Mouse (Mus musculus) cerebellum, postnatal 25 days (tissue): ENCODE measurements around the gene Scimp.
"Not testable (repeated sequence)": the region's sequence is repeated elsewhere in the genome, so short reads cannot be mapped to it uniquely, and the experiment has no call there.

Experiments
- DNase-seq, 2 experiments: peaks; one replicate each; pipeline ENCODE4 v3.0.0; 2021; ENCODE audit warnings: mixed read lengths in 2 of 2

Scimp gene

DNA sequence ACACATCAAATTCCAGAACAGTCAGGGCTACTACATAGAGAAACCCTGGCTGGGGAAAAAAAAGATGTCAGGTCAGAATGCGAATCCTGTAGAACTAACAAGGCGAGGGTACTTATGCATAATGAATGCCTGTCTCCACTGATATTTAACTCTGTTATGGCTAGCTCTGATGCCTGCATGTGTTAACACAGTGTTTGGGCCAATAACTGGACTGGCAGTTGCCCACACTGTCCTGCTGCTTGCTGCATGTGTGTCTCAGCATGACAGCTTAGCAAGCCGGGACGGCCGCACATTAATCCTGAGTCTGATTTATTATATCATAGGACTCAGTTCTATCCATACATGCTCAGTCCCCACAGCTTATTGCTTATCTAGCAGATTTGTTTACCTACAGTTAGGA lies 1.3 kb downstream of the Scimp start:
- DNase-seq, result peak in 1 of 2 experiments; percentile 7

GRCm38 (mm10) chr11:70809011-70809410 lies 3.4 kb downstream of the Scimp start:
- DNase-seq, result no peak

DNA sequence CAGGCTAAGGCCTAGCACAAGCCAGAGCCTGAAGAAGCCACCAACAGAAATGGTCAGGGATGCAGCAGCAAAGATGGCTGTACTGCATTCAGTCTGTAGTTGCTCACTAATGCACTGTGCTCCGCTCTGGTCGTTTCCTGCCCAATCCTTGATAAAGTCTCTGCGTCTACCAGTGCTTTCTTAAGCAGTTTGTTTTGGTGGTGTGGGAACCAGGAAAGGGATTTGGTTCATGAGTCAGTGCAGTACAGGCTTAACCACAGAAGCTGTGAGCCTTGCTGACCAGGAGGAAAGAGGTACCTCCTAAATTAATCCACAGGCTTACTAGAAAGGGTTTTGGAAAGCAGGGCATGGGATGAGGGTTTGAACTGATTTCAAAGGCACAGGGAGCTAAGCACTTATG lies 4.3 kb downstream of the Scimp start:
- DNase-seq, result no peak

DNA sequence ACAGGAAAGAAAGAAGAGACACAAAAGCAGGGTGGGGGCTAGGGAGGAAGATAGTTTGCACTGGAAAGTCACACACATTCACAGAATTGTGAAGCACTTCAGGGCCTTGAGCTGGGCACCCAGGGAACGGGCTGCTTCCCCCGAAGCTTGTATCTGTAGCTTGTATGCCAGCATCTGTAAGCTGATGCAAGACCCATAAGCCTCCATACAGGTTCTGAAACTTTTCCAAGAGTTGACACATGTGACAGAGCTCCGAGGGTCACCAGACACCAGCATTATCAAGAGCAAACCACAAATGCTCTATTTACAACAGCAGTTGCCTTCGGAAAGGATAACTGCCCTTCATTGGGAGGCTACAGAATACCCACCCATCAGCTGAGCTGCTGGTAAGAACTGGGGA lies 4.8 kb downstream of the Scimp start:
- DNase-seq, result no peak

GRCm38 (mm10) chr11:70806697-70807096 lies 5.7 kb downstream of the Scimp start:
- no peak for DNase-seq

- DNase-seq, result no peak
Measured at GRCm38 (mm10) chr11:70805641-70806175, 6.7 kb downstream of the Scimp start.

GRCm38 (mm10) chr11:70804395-70804794 lies 8.0 kb downstream of the Scimp start:
- no peak for DNase-seq

GRCm38 (mm10) chr11:70803711-70804200 lies 8.6 kb downstream of the Scimp start:
- no peak for DNase-seq

- DNase-seq, result no peak
Measured at GRCm38 (mm10) chr11:70802865-70803261, 9.5 kb downstream of the Scimp start.

- DNase-seq, result no peak
Measured at GRCm38 (mm10) chr11:70802208-70802864, 10.1 kb downstream of the Scimp start.

DNA sequence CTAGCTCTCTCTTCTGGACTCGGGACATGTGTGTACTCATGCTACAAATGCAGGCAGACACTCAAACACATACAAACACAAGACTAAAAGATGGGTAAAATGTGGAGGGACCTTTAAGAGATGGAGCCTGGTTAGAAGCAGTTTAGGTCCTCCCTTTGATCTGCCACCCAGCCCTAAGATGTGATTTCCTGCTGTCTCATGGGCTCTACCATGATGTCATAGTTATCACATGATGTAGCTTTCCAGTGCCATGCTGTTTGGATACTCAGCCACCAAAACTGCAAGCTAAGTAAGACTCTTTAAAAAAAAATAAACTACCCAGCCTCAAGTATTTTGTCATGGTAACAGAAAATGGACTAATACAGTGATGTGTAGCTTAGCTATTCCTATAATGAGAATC lies 20.0 kb downstream of the Scimp start:
- no peak for DNase-seq

DNA sequence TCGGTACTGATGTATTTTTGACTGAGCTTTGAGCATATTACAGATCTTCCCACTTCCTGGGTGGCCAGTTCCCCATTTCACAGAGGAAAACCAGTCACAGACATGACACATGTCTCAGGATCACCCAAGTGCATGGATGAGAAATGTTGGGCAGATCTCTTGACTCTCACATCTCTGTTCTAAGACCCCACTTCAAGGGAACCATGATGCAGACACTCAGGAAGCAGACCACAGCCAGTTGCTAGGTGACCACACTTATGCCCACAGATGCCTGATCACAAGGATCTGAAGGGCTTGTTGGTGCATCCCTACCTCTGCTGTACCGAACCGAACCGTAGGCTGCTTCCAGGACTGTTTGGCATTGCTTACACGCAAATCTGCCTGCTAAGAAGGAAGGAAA lies 20.7 kb downstream of the Scimp start:
- no peak for DNase-seq

- DNase-seq, result no peak
Measured at GRCm38 (mm10) chr11:70790874-70791551, 21.4 kb downstream of the Scimp start.

DNA sequence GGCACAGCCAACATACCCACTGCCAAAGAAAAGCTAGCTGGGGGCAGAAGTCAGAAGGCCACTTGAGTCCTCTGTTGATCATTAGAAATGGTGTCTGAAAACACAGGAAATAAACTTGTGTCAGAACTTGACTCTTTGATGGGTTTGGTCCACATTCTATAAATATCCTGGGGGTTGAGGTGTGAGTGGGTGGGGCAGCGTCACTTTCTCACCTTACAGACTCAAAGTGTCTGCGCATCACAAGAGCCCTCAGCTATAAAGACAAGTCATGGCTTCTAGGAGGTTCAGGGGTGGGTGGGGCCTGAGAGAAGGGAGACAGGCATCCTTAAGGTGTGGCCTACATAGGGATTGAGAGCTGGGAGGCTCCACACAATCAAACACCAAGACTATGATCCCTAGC lies 22.0 kb downstream of the Scimp start:
- no peak for DNase-seq

DNA sequence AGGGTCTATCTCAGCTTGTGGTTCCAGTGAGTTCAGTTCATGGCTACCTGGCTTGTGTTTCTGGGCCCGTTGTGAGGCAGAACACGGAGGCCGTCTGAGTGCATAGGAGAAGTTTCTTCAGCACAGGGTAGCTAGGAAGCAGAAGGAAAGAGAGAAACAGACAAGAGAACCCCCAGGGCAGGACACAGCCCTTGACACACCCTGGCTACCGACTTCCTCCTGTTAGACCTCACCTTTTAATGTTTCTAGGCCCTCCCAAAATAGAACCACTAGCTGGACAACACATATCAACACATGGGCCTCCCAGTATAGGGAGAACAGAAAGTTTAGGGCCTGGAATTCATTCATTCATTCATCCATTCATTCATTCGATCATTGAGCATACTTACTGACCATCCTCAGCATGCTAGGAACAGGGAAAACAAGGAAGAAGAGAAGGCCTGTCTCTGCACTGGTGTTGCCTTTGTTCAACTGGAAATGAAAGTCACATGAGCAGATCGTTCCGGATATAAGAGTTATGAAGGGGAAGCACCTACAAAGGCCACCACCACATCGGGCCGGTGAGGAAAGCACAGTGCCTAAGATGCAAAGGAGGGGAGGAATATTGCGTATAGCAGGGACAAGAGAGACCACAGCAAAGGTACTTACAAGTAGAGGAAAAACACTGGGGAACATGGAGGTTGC lies 23.3 kb downstream of the Scimp start:
- DNase-seq, result no peak

DNA sequence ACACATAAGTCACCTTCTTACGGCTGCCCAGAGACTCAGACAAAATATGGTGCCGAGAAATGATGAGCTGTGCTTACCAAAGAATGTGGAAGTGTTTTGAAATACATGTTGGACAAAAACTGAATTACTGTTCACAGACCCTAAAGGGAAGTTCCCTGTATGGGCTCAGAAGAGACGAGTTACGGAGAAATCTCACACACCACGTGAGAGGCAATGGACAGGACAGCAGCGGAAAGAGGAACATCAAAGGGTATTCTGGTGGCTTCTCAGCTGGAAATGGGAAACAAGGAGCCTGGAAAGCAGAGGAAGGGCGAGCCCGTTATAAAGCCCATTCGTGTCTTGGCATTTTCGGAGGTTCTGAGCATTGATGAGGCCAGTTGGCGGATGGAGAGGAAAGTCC lies 25.3 kb downstream of the Scimp start:
- DNase-seq, result no peak

- DNase-seq, result no peak
Measured at GRCm38 (mm10) chr11:70785908-70786307, 26.5 kb downstream of the Scimp start.

DNA sequence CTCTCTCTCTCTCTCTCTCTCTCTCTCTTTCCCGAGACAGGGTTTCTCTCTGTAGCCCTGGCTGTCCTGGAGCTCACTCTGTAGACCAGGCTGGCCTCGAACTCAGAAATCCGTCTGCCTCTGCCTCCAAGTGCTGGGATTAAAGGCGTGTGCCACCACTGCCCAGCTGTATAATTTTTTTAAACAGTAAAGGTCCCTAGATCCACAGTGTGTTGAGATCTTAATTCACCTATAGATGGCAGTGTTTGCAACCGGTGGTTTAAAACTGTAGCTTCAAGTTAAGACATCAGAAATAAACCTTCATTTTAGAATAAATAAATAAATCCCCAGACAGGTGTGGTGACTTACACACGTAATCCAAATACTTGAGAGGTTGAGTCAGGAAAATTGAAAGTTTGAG lies 34.3 kb downstream of the Scimp start:
- DNase-seq, result not testable (repeated sequence)

DNA sequence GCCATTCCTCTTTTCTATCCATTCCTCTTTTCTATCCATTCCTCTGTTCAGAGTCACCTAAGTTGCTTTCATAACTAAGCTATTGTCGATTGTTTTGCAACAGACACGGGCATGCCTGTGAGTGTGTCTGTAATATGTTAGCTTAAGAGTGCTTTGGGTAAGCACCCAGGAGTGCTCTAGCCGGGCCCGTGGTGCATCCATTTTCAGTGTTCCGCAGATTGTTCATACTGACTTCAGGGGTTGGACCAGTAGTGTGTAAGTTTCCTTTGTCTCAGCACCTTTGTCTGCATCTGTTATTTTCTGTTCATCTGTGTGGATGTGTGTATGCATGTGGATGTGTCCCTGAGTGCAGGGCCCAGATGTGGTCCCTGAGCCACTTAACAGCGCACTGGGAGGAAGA lies 34.8 kb downstream of the Scimp start:
- DNase-seq, result no peak

GRCm38 (mm10) chr11:70776830-70777571 lies 35.4 kb downstream of the Scimp start:
- peak; percentile 74 to 83 for DNase-seq

DNA sequence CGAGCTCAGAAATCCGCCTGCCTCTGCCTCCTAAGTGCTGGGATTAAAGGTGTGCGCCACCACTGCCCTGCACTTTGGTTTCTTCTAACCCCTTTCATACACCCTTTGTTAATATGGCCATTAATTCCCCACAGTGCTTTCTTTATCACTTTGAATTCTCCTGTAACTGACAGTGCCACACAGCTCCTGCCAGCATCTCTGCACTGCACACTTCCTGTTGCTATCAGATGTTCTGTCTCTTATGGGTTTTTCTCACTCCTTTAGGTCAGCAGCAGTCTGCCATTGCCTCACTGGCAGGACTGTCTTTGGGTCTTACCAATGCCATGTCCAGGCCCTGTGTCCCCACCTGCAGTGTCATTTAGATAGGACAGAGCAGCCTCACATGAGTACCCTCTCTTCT lies 41.6 kb downstream of the Scimp start:
- DNase-seq, result no peak

DNA sequence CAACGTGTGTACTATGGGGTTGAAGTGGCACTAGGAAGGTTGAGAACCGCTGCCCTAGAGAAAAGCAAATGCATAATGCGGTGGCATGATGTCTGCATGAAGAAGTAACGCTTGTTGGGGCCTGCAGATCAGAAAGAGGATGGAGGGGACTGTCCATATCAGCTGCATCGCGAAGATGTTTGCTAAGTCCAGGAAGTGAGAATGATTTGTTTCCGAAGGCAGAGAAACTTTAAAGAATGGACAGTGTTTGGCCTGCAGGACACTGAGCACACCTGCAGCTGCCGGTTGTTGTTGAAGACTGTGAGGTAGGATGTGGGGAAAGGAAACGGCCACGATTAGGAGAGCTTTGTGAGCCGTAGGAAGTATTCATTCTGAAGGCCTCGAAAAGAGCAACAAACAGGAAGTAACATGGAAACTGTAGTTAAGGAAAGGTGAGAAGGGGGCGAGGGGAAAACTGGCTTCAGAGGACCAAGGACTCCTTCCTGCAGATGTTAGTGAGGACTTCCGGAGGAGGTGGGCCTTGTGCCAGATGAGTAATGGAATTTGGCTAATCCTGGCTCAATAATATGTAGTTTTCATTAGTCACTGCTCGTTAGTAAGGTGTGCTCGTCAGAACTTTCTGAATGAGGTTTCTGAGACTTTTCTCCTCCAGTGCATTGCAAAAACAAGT lies 46.5 kb downstream of the Scimp start:
- no peak for DNase-seq
